ENCODE assay signal across 8 mouse cellular contexts in the genomic region with DNA sequence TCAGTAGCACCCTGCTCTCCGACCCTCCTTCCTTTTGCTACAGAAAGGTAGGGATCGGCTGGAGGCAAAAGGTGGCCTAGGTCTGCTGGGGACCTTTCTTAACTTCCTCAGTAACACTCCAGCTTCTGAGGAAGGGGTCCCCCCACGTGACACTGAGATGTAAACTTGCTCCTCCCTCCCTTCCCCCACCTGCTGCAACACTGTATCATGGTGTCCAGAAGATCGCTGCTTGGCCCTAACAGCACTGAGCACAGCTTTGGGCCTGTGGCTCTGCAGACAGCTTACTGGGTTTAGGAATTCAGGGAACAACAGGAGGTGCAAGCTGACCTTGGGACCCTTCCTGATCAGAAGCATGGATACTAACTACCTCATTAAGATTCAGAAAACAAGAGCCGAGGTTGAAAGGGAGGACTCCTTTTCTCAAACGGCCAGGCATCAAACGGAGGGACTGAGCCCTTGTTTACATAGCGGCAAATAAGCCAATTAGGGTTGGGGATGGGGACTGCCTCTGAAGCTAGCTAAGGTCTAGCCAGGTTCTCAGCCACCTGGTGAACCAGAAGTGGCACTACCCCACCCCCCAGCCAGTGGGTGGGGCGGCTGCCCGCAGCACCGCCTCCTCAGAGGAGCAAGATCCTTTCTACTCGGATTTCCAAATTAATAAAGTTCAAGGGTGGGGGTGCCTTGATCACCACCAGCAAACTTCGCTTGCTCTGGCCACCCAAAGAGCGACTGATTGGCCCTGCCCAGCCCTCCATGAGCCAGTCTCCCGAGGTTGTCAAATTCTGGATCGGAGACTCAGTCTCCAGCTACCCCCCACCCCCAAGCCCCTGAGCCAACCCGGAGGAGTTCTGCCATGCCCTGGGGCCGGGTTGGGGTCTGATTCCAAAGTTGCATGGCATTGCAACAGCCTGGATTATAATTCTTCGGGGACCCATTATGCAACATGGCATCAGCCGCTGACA. TPM values are rescaled to one million over a fixed set of nuclear protein-coding genes. Genes with fewer than 3 reads are reported as not detected.
DNase-seq lines count a peak whose midpoint lies in the region; ATAC-seq and TF ChIP-seq lines count a peak whose summit lies in the region.

No protein-coding gene starts in this region.

- H3K4me3 ChIP-seq in heart, embryonic 16.5 days (ENCODE audit: low read length), result peak overlapping the region; percentile 87
- H3K4me3 ChIP-seq in limb, embryonic 12.5 days (replicated peaks), result peak overlapping the region; percentile 92
- H3K4me3 ChIP-seq in midbrain, postnatal 0 days (ENCODE audit: low read depth, low read length), result peak overlapping the region; percentile 93

- peak overlapping the region; percentile 63 for H3K4me2 ChIP-seq in heart, embryonic 16.5 days (ENCODE audit: low read depth, low read length)
- peak overlapping the region; percentile 95 for H3K4me2 ChIP-seq in limb, embryonic 12.5 days
- peak overlapping the region; percentile 98 for H3K4me2 ChIP-seq in midbrain, postnatal 0 days (ENCODE audit: low read depth, low read length, poor library complexity, severe bottlenecking)

- peaks cover 19% of the 10 kb centered on the region for H3K36me3 ChIP-seq in heart, embryonic 16.5 days (ENCODE audit: control insufficient read depth, insufficient read depth)
- peaks cover 21% of the 10 kb centered on the region for H3K36me3 ChIP-seq in limb, embryonic 12.5 days
- H3K36me3 ChIP-seq in midbrain, postnatal 0 days (ENCODE audit: insufficient read depth, low read length), result peaks cover 19% of the 10 kb centered on the region

- ATAC-seq in heart, embryonic 16.5 days (replicated peaks; ENCODE audit: extremely low read depth, insufficient read depth, low FRiP score), result no peak
- ATAC-seq in limb, embryonic 12.5 days (ENCODE audit: insufficient number of reproducible peaks, insufficient read depth, low FRiP score, low TSS enrichment, low read depth), result no peak
- no peak for ATAC-seq in midbrain, postnatal 0 days (ENCODE audit: low FRiP score)

- H3K27ac ChIP-seq in heart, embryonic 16.5 days (ENCODE audit: low read length), result no peak overlapping the region
- peak overlapping the region; percentile 23; the same call in 1 of the 2 replicates for H3K27ac ChIP-seq in limb, embryonic 12.5 days
- no peak overlapping the region for H3K27ac ChIP-seq in midbrain, postnatal 0 days (ENCODE audit: low read depth, low read length)

- no peak for TF ChIP-seq CTCF in midbrain, postnatal 0 days (IDR thresholded peaks at IDR 0.05)

- peak overlapping the region; percentile 98 for H3K9ac ChIP-seq in heart, embryonic 16.5 days (ENCODE audit: low read length)
- peak overlapping the region; percentile 34; the same call in 1 of the 2 replicates for H3K9ac ChIP-seq in limb, embryonic 12.5 days (replicated peaks)
- H3K9ac ChIP-seq in midbrain, postnatal 0 days (replicated peaks; ENCODE audit: low read length, poor library complexity, severe bottlenecking), result no peak overlapping the region; the same call in 1 of the 2 replicates

- no peaks in the 10 kb centered on the region for H3K9me3 ChIP-seq in heart, embryonic 16.5 days (replicated peaks; ENCODE audit: control insufficient read depth, low read length)
- no peaks in the 10 kb centered on the region for H3K9me3 ChIP-seq in limb, embryonic 12.5 days
- no peaks in the 10 kb centered on the region for H3K9me3 ChIP-seq in midbrain, postnatal 0 days (ENCODE audit: low read length)

- DNase-seq in cerebellum, adult 11 months, result peak; percentile 20
- no peak for DNase-seq in cerebellum, postnatal 4 days (ENCODE audit: low spot score in 2 of 2)
- peak; percentile 50 to 72 for DNase-seq in adrenal gland, postnatal 36 days
- DNase-seq in midbrain, postnatal 0 days (ENCODE audit: low spot score), result no peak
- no peak for DNase-seq in yolk sac, embryonic 10.5 days (ENCODE audit: low spot score)
- DNase-seq in frontal cortex, adult 2 months (ENCODE audit: extremely low spot score in 1 of 2, low spot score in 1 of 2), result no peak

- H3K27me3 ChIP-seq in heart, embryonic 16.5 days (ENCODE audit: control insufficient read depth, insufficient read depth, low read length), result peaks cover 4% of the 10 kb centered on the region
- peaks cover 78% of the 10 kb centered on the region for H3K27me3 ChIP-seq in limb, embryonic 12.5 days
- H3K27me3 ChIP-seq in midbrain, postnatal 0 days (ENCODE audit: insufficient read depth, low read length), result 0 out of 2 replicates have a peak, but pooled peaks cover 4% of the 10 kb centered on the region

- WGBS in heart, embryonic 16.5 days, result 52% methylated on average over 20 of the region's 20 CpGs
- 4% methylated on average over 20 of the region's 20 CpGs for WGBS in limb, embryonic 12.5 days
- WGBS in midbrain, postnatal 0 days, result 19% methylated on average over 20 of the region's 20 CpGs

- H3K4me1 ChIP-seq in heart, embryonic 16.5 days (ENCODE audit: control insufficient read depth, insufficient read depth, low read length), result peaks cover 58% of the 10 kb centered on the region
- peaks cover 82% of the 10 kb centered on the region for H3K4me1 ChIP-seq in limb, embryonic 12.5 days (replicated peaks)
- peaks cover 43% of the 10 kb centered on the region for H3K4me1 ChIP-seq in midbrain, postnatal 0 days (ENCODE audit: insufficient read depth, low read length)

RNA-seq across cellular contexts. Expression of gene Cbx4, which starts 3.1 kb away (rescaled TPM):
- 100 to 1,000 TPM; 200 to 332 TPM for total RNA-seq in adrenal gland, postnatal 36 days (2021)
- 11.5 and 12.6 TPM in 2 replicates for polyA plus RNA-seq in heart, embryonic 16.5 days (2015; fragmentation: Nextera tagmentation; extraction: Ambion mirVana)
- 9.8 and 12.5 TPM in 2 replicates for polyA plus RNA-seq in limb, embryonic 12.5 days (2016; fragmentation: Nextera tagmentation; extraction: Ambion mirVana)
- 48.6 and 53.4 TPM in 2 replicates for total RNA-seq in midbrain, postnatal 0 days (2014; rRNA removed)
- polyA plus RNA-seq in midbrain, postnatal 0 days (2015; fragmentation: Nextera tagmentation; extraction: Ambion mirVana), result 30.5 TPM in 2 replicates
- 45.4 and 46.4 TPM in 2 replicates for polyA plus RNA-seq in frontal cortex, adult 2 months (2012; rRNA removed)

RNA-seq across cellular contexts. Expression of gene Cbx8, which starts 42.1 kb away (rescaled TPM):
- 10 to 100 TPM; 21.4 to 21.5 TPM for total RNA-seq in adrenal gland, postnatal 36 days (2021)
- 7.0 and 7.5 TPM in 2 replicates for polyA plus RNA-seq in heart, embryonic 16.5 days (2015; fragmentation: Nextera tagmentation; extraction: Ambion mirVana)
- polyA plus RNA-seq in limb, embryonic 12.5 days (2016; fragmentation: Nextera tagmentation; extraction: Ambion mirVana), result 11.8 and 13.0 TPM in 2 replicates
- total RNA-seq in midbrain, postnatal 0 days (2014; rRNA removed), result 14.9 and 15.5 TPM in 2 replicates
- polyA plus RNA-seq in midbrain, postnatal 0 days (2015; fragmentation: Nextera tagmentation; extraction: Ambion mirVana), result 6.8 and 7.6 TPM in 2 replicates
- 6.9 and 7.6 TPM in 2 replicates for polyA plus RNA-seq in frontal cortex, adult 2 months (2012; rRNA removed)

Comparison
In these comparisons a context has a peak if more than half of its experiments do, and no peak if none do; other contexts are left out.
1. DNase-seq: peak in cerebellum, adult 11 months (single experiment) and adrenal gland, postnatal 36 days (2 of 2); none in cerebellum, postnatal 4 days (0 of 2), midbrain, postnatal 0 days (single experiment), yolk sac, embryonic 10.5 days (single experiment) and frontal cortex, adult 2 months (0 of 2).
2. Peak in every context shown above with its lines, with median percentiles within 50 percentile points of each other: H3K4me2 ChIP-seq and H3K4me3 ChIP-seq.